Mouse (Mus musculus) limb, embryonic 13.5 days (tissue): ENCODE data around the gene Mbip. TPM values are rescaled to one million over a fixed set of nuclear protein-coding genes. Genes with fewer than 3 reads are reported as not detected.

Source experiments
- ATAC-seq: fragments of 200-750 bp; cut with Nextera tagmentation; 2 replicates; pipeline ENCODE4 v1.8.0; 2017; ENCODE audit warnings: low read depth, moderate number of reproducible peaks, moderate TSS enrichment; ENCODE audit not compliant: low FRiP score
- H3K27ac ChIP-seq: fragments of 300-500 bp; sonication (generic); 2 replicates; pipeline ENCODE4 v1.5.1; 2015; ENCODE audit warnings: inconsistent platforms, mild to moderate bottlenecking, moderate library complexity
- H3K27me3 ChIP-seq: fragments of 300-500 bp; sonication (generic); 2 replicates; pipeline ENCODE4 v1.6.1; 2015; ENCODE audit warnings: mild to moderate bottlenecking, inconsistent platforms
- H3K36me3 ChIP-seq: fragments of 300-500 bp; sonication (generic); 2 replicates; pipeline ENCODE4 v1.6.1; 2015; ENCODE audit warnings: inconsistent platforms, mild to moderate bottlenecking, moderate library complexity
- H3K4me1 ChIP-seq: fragments of 300-500 bp; sonication (generic); 2 replicates; pipeline ENCODE4 v1.6.1; 2015; ENCODE audit warnings: inconsistent platforms
- H3K4me2 ChIP-seq: fragments of 300-500 bp; sonication (generic); replicated peaks from 2 replicates; pipeline ENCODE4 v1.6.1; 2015; ENCODE audit warnings: inconsistent platforms, mild to moderate bottlenecking, moderate library complexity
- H3K4me3 ChIP-seq: fragments of 300-500 bp; sonication (generic); 2 replicates; pipeline ENCODE4 v1.5.1; 2015; ENCODE audit warnings: moderate library complexity, mild to moderate bottlenecking, inconsistent platforms
- H3K9ac ChIP-seq: fragments of 300-500 bp; sonication (generic); 2 replicates; pipeline ENCODE4 v1.6.1; 2015; ENCODE audit warnings: mild to moderate bottlenecking, inconsistent platforms
- H3K9me3 ChIP-seq: fragments of 300-500 bp; sonication (generic); 2 replicates; pipeline ENCODE4 v1.6.1; 2016; ENCODE audit warnings: inconsistent platforms
- WGBS: fragments of 180-500 bp; shearing (Covaris S2); methylation state at CpG from one replicate; pipeline ENCODE4 v1.1.7; 2015; 5-methylcytosine and 5-hydroxymethylcytosine counted together
- polyA plus RNA-seq: library from polyadenylated mRNA; unstranded; fragments of >200 nt; fragmentation: Nextera tagmentation; extraction: Ambion mirVana; gene quantifications from 2 replicates; pipeline ENCODE4 v1.2.1, GENCODE M21; 2015

Mbip gene
- 48.8 and 52.0 TPM in 2 replicates for polyA plus RNA-seq

GRCm38 (mm10) chr12:56345367-56346089 lies at the start of gene Mbip:
TSS of gene Mbip (minus strand) at chr12:56345894.
- Histone ChIP-seq H3K4me3 (peak within 1 kb of the TSS; percentile 91), H3K27ac (peak within 1 kb of the TSS; percentile 39; the same call in 1 of the 2 replicates), H3K36me3 (no peaks in the 10 kb centered on the region), H3K9me3 (no peaks in the 10 kb centered on the region), H3K27me3 (no peaks in the 10 kb centered on the region), H3K9ac (peak within 1 kb of the TSS; percentile 90), H3K4me2 (peak within 1 kb of the TSS; percentile 67), H3K4me1 (peaks cover 4% of the 10 kb centered on the region; the same call in 1 of the 2 replicates)
- peak; percentile 100 for ATAC-seq
- WGBS: under 1% methylated on average over 35 of the region's 37 CpGs

- H3K4me2 ChIP-seq: no peak overlapping the region
- no peaks in the 10 kb centered on the region for H3K27me3 ChIP-seq
- ATAC-seq: no peak
- H3K36me3 ChIP-seq: no peaks in the 10 kb centered on the region
- WGBS: 67% methylated on average over 7 of the region's 7 CpGs
- no peak overlapping the region for H3K9ac ChIP-seq
- no peaks in the 10 kb centered on the region for H3K9me3 ChIP-seq
- no peaks in the 10 kb centered on the region for H3K4me1 ChIP-seq
- no peak overlapping the region for H3K4me3 ChIP-seq
- H3K27ac ChIP-seq: no peak overlapping the region
Measured at GRCm38 (mm10) chr12:56387647-56388205, 42.0 kb upstream of the Mbip start.

- Histone ChIP-seq H3K9ac (no peak overlapping the region), H3K27me3 (no peaks in the 10 kb centered on the region), H3K4me3 (no peak overlapping the region), H3K4me2 (no peak overlapping the region), H3K27ac (no peak overlapping the region), H3K4me1 (no peaks in the 10 kb centered on the region), H3K9me3 (no peaks in the 10 kb centered on the region), H3K36me3 (no peaks in the 10 kb centered on the region)
- 63% methylated on average over 6 of the region's 6 CpGs for WGBS
- no peak for ATAC-seq
Measured at GRCm38 (mm10) chr12:56386955-56387646, 41.4 kb upstream of the Mbip start.

- Histone ChIP-seq H3K27ac (no peak overlapping the region), H3K36me3 (peaks cover 3% of the 10 kb centered on the region; the same call in 1 of the 2 replicates), H3K27me3 (no peaks in the 10 kb centered on the region), H3K4me1 (peaks cover 4% of the 10 kb centered on the region; the same call in 1 of the 2 replicates), H3K4me3 (peak overlapping the region; percentile 91), H3K9ac (peak overlapping the region; percentile 90), H3K4me2 (peak overlapping the region; percentile 67), H3K9me3 (no peaks in the 10 kb centered on the region)
- ATAC-seq: no peak
- WGBS: 5% methylated on average over 5 of the region's 5 CpGs
Measured at GRCm38 (mm10) chr12:56344771-56345314, 851 bp downstream of the Mbip start.

- Histone ChIP-seq H3K27me3 (no peaks in the 10 kb centered on the region), H3K4me3 (no peak overlapping the region), H3K4me2 (no peak overlapping the region), H3K4me1 (no peaks in the 10 kb centered on the region), H3K9me3 (no peaks in the 10 kb centered on the region), H3K36me3 (peaks cover 30% of the 10 kb centered on the region), H3K27ac (no peak overlapping the region), H3K9ac (no peak overlapping the region)
- 87% methylated on average over 8 of the region's 8 CpGs for WGBS
- ATAC-seq: no peak
Measured at GRCm38 (mm10) chr12:56339295-56340056, 6.2 kb downstream of the Mbip start.

- ATAC-seq: no peak
- Histone ChIP-seq H3K4me3 (no peak overlapping the region), H3K9ac (no peak overlapping the region), H3K9me3 (no peaks in the 10 kb centered on the region), H3K4me2 (no peak overlapping the region), H3K4me1 (no peaks in the 10 kb centered on the region), H3K27me3 (no peaks in the 10 kb centered on the region), H3K27ac (no peak overlapping the region), H3K36me3 (peaks cover 62% of the 10 kb centered on the region)
- 78% methylated on average over 2 of the region's 2 CpGs for WGBS
Measured at GRCm38 (mm10) chr12:56333461-56333860, 12.2 kb downstream of the Mbip start.

GRCm38 (mm10) chr12:56332475-56332874 lies 13.2 kb downstream of the Mbip start:
- WGBS: 91% methylated on average over 3 of the region's 3 CpGs
- H3K4me2 ChIP-seq: no peak overlapping the region
- H3K9ac ChIP-seq: no peak overlapping the region
- no peak for ATAC-seq
- peaks cover 70% of the 10 kb centered on the region for H3K36me3 ChIP-seq
- no peaks in the 10 kb centered on the region for H3K9me3 ChIP-seq
- no peaks in the 10 kb centered on the region for H3K4me1 ChIP-seq
- H3K4me3 ChIP-seq: no peak overlapping the region
- no peak overlapping the region for H3K27ac ChIP-seq
- no peaks in the 10 kb centered on the region for H3K27me3 ChIP-seq

- H3K27me3 ChIP-seq: no peaks in the 10 kb centered on the region
- no peaks in the 10 kb centered on the region for H3K9me3 ChIP-seq
- H3K36me3 ChIP-seq: peaks cover 51% of the 10 kb centered on the region
- no peaks in the 10 kb centered on the region for H3K4me1 ChIP-seq
- no peak overlapping the region for H3K4me2 ChIP-seq
- H3K4me3 ChIP-seq: no peak overlapping the region
- H3K27ac ChIP-seq: no peak overlapping the region
- no peak overlapping the region for H3K9ac ChIP-seq
- WGBS: 82% methylated on average over 6 of the region's 6 CpGs
- no peak for ATAC-seq
Measured at GRCm38 (mm10) chr12:56327448-56327998, 18.2 kb downstream of the Mbip start.

- Histone ChIP-seq H3K27ac (no peak overlapping the region), H3K4me1 (no peaks in the 10 kb centered on the region), H3K4me2 (no peak overlapping the region), H3K9ac (no peak overlapping the region), H3K4me3 (no peak overlapping the region), H3K27me3 (no peaks in the 10 kb centered on the region), H3K36me3 (peaks cover 41% of the 10 kb centered on the region), H3K9me3 (no peaks in the 10 kb centered on the region)
- WGBS: 88% methylated on average over 1 of the region's 1 CpGs
- no peak for ATAC-seq
Measured at GRCm38 (mm10) chr12:56325851-56326250, 19.8 kb downstream of the Mbip start.

GRCm38 (mm10) chr12:56318941-56319340 lies 26.8 kb downstream of the Mbip start:
- Histone ChIP-seq H3K9ac (no peak overlapping the region), H3K4me2 (no peak overlapping the region), H3K4me1 (no peaks in the 10 kb centered on the region), H3K9me3 (no peaks in the 10 kb centered on the region), H3K4me3 (no peak overlapping the region), H3K27ac (no peak overlapping the region), H3K36me3 (no peaks in the 10 kb centered on the region), H3K27me3 (no peaks in the 10 kb centered on the region)
- 79% methylated on average over 4 of the region's 4 CpGs for WGBS
- ATAC-seq: no peak

GRCm38 (mm10) chr12:56318059-56318458 lies 27.6 kb downstream of the Mbip start:
- Histone ChIP-seq H3K27me3 (no peaks in the 10 kb centered on the region), H3K9me3 (no peaks in the 10 kb centered on the region), H3K4me2 (no peak overlapping the region), H3K27ac (no peak overlapping the region), H3K4me3 (no peak overlapping the region), H3K4me1 (no peaks in the 10 kb centered on the region), H3K9ac (no peak overlapping the region), H3K36me3 (no peaks in the 10 kb centered on the region)
- 82% methylated on average over 8 of the region's 8 CpGs for WGBS
- no peak for ATAC-seq
